In genomic region chr2:170134026-170134690, GRCm38 (mm10) we compare ENCODE assay signal across 8 mouse cellular contexts. TPM values are rescaled to one million over a fixed set of nuclear protein-coding genes. Genes with fewer than 3 reads are reported as not detected.
DNase-seq lines count a peak whose midpoint lies in the region; ATAC-seq and TF ChIP-seq lines count a peak whose summit lies in the region.

No protein-coding gene starts in this region.

- no peak for ATAC-seq in embryonic facial prominence, embryonic 11.5 days (replicated peaks; ENCODE audit: insufficient number of reproducible peaks, low FRiP score, low TSS enrichment, low read depth)
- no peak for ATAC-seq in hindbrain, embryonic 14.5 days (ENCODE audit: low FRiP score)
- no peak for ATAC-seq in midbrain, embryonic 13.5 days

- H3K4me2 ChIP-seq in embryonic facial prominence, embryonic 11.5 days (ENCODE audit: low read depth, low read length) = peak overlapping the region; percentile 1; the same call in 1 of the 2 replicates
- H3K4me2 ChIP-seq in hindbrain, embryonic 14.5 days (replicated peaks) = peak overlapping the region; percentile 76
- peak overlapping the region; percentile 62; the same call in 1 of the 2 replicates for H3K4me2 ChIP-seq in midbrain, embryonic 13.5 days (replicated peaks)

- peak overlapping the region; percentile 39; the same call in 1 of the 2 replicates for H3K27ac ChIP-seq in liver, adult 2 months (replicated peaks; ENCODE audit: insufficient read depth, low read depth, low read length)
- no peak overlapping the region for H3K27ac ChIP-seq in embryonic facial prominence, embryonic 11.5 days (replicated peaks; ENCODE audit: low read depth, low read length)
- peak overlapping the region; percentile 82; the same call in 1 of the 2 replicates for H3K27ac ChIP-seq in hindbrain, embryonic 14.5 days
- no peak overlapping the region for H3K27ac ChIP-seq in midbrain, embryonic 13.5 days

- peaks cover 6% of the 10 kb centered on the region; the same call in 1 of the 2 replicates for H3K79me2 ChIP-seq in liver, adult 2 months (ENCODE audit: control insufficient read depth, insufficient read depth, low read length)

- H3K4me3 ChIP-seq in liver, adult 2 months (ENCODE audit: insufficient read depth, low read depth, low read length) = no peak overlapping the region; the same call in 1 of the 2 replicates
- H3K4me3 ChIP-seq in embryonic facial prominence, embryonic 11.5 days (ENCODE audit: low read depth, low read length) = peak overlapping the region; percentile 35; the same call in 1 of the 2 replicates
- peak overlapping the region; percentile 34 for H3K4me3 ChIP-seq in hindbrain, embryonic 14.5 days (replicated peaks; ENCODE audit: low read length)
- no peak overlapping the region for H3K4me3 ChIP-seq in midbrain, embryonic 13.5 days (replicated peaks)

- H3K9me3 ChIP-seq in embryonic facial prominence, embryonic 11.5 days (replicated peaks; ENCODE audit: control insufficient read depth, low read length) = no peaks in the 10 kb centered on the region
- no peaks in the 10 kb centered on the region for H3K9me3 ChIP-seq in hindbrain, embryonic 14.5 days (ENCODE audit: control insufficient read depth, low read length)
- no peaks in the 10 kb centered on the region for H3K9me3 ChIP-seq in midbrain, embryonic 13.5 days

- no peak for TF ChIP-seq CTCF in liver, adult 2 months (IDR thresholded peaks at IDR 0.05; ENCODE audit: low read depth, low read length)

- WGBS in liver, adult 2 months = 25% methylated on average over 12 of the region's 12 CpGs
- WGBS in embryonic facial prominence, embryonic 11.5 days = 9% methylated on average over 12 of the region's 12 CpGs
- 16% methylated on average over 12 of the region's 12 CpGs for WGBS in hindbrain, embryonic 14.5 days
- 15% methylated on average over 12 of the region's 12 CpGs for WGBS in midbrain, embryonic 13.5 days

- H3K36me3 ChIP-seq in liver, adult 2 months (ENCODE audit: control insufficient read depth, insufficient read depth, low read length) = no peaks in the 10 kb centered on the region
- no peaks in the 10 kb centered on the region for H3K36me3 ChIP-seq in embryonic facial prominence, embryonic 11.5 days (replicated peaks; ENCODE audit: control insufficient read depth, insufficient read depth, low read depth, low read length)
- H3K36me3 ChIP-seq in hindbrain, embryonic 14.5 days (replicated peaks; ENCODE audit: control insufficient read depth, insufficient read depth) = no peaks in the 10 kb centered on the region
- no peaks in the 10 kb centered on the region for H3K36me3 ChIP-seq in midbrain, embryonic 13.5 days

- TF ChIP-seq POLR2A in liver, adult 2 months (IDR thresholded peaks at IDR 0.05; ENCODE audit: extremely low read depth, insufficient read depth, low read length) = no peak

- peaks cover 8% of the 10 kb centered on the region for H3K4me1 ChIP-seq in liver, adult 2 months (ENCODE audit: control insufficient read depth, insufficient read depth, low read length)
- H3K4me1 ChIP-seq in embryonic facial prominence, embryonic 11.5 days (ENCODE audit: control insufficient read depth, insufficient read depth, low read length) = no peaks in the 10 kb centered on the region
- peaks cover 34% of the 10 kb centered on the region for H3K4me1 ChIP-seq in hindbrain, embryonic 14.5 days (replicated peaks; ENCODE audit: control insufficient read depth, insufficient read depth, low read length)
- peaks cover 38% of the 10 kb centered on the region for H3K4me1 ChIP-seq in midbrain, embryonic 13.5 days (replicated peaks)

- H3K9ac ChIP-seq in liver, adult 2 months (ENCODE audit: low read depth, low read length) = peak overlapping the region; percentile 46
- peak overlapping the region; percentile 28 for H3K9ac ChIP-seq in embryonic facial prominence, embryonic 11.5 days (replicated peaks; ENCODE audit: low read length)
- peak overlapping the region; percentile 54; the same call in 1 of the 2 replicates for H3K9ac ChIP-seq in hindbrain, embryonic 14.5 days
- no peak overlapping the region for H3K9ac ChIP-seq in midbrain, embryonic 13.5 days (replicated peaks)

- H3K27me3 ChIP-seq in liver, adult 2 months (ENCODE audit: control insufficient read depth, insufficient read depth, low read length) = no peaks in the 10 kb centered on the region
- no peaks in the 10 kb centered on the region for H3K27me3 ChIP-seq in embryonic facial prominence, embryonic 11.5 days (ENCODE audit: control insufficient read depth, insufficient read depth, low read length)
- no peaks in the 10 kb centered on the region for H3K27me3 ChIP-seq in hindbrain, embryonic 14.5 days (ENCODE audit: control insufficient read depth, insufficient read depth, low read length)
- H3K27me3 ChIP-seq in midbrain, embryonic 13.5 days = peaks cover 13% of the 10 kb centered on the region; the same call in 1 of the 2 replicates

- DNase-seq in liver, adult 2 months (ENCODE audit: extremely low read depth, low read depth, low spot score) = no peak
- no peak for DNase-seq in liver
- DNase-seq in embryonic facial prominence, embryonic 11.5 days (ENCODE audit: low spot score) = peak; percentile 46
- DNase-seq in hindbrain, embryonic 14.5 days (ENCODE audit: low spot score) = no peak
- no peak for DNase-seq in right cerebral cortex, postnatal 10 days (ENCODE audit: low spot score in 2 of 2)
- DNase-seq in thymus, postnatal 14 days = no peak
- DNase-seq in testis, postnatal 10 days (ENCODE audit: low spot score) = no peak

RNA-seq across cellular contexts. Expression of gene Zfp217, which starts 13.7 kb away (rescaled TPM):
- 4.2 and 5.6 TPM in 2 replicates for total RNA-seq in liver, adult 2 months (2014; rRNA removed)
- 2.4 and 2.9 TPM in 2 replicates for polyA plus RNA-seq in liver, adult 2 months (2012; rRNA removed)
- polyA plus RNA-seq in embryonic facial prominence, embryonic 11.5 days (2014; fragmentation: Nextera tagmentation; extraction: Ambion mirVana) = 3.9 and 4.5 TPM in 2 replicates
- polyA plus RNA-seq in hindbrain, embryonic 14.5 days (2014; fragmentation: Nextera tagmentation; extraction: Ambion mirVana) = 0.98 and 1.5 TPM in 2 replicates
- polyA plus RNA-seq in midbrain, embryonic 13.5 days (2015; fragmentation: Nextera tagmentation; extraction: Ambion mirVana) = 1.8 and 1.9 TPM in 2 replicates

Comparison
In these comparisons a context has a peak if more than half of its experiments do, and no peak if none do; other contexts are left out.
1. H3K27ac ChIP-seq: peak in liver, adult 2 months (single experiment) and hindbrain, embryonic 14.5 days (single experiment); none in embryonic facial prominence, embryonic 11.5 days (single experiment) and midbrain, embryonic 13.5 days (single experiment).
2. H3K4me3 ChIP-seq: peak in embryonic facial prominence, embryonic 11.5 days (single experiment) and hindbrain, embryonic 14.5 days (single experiment); none in liver, adult 2 months (single experiment) and midbrain, embryonic 13.5 days (single experiment).
3. H3K4me2 ChIP-seq: peak in every context shown above with its lines; median percentile 76 in hindbrain, embryonic 14.5 days; 62 in midbrain, embryonic 13.5 days; 1 in embryonic facial prominence, embryonic 11.5 days.